ENCODE assay signal across 8 mouse cellular contexts in genomic region chr4:77259250-77259971, GRCm38 (mm10).
A peak's percentile ranks its signal among the peaks of the same experiment; 100 is the strongest.
DNase-seq lines count a peak whose midpoint lies in the region; ATAC-seq and TF ChIP-seq lines count a peak whose summit lies in the region.

No protein-coding gene starts in this region.

- no peak overlapping the region for H3K4me2 ChIP-seq in limb, embryonic 14.5 days (replicated peaks; ENCODE audit: low read depth, low read length, severe bottlenecking)

- no peak overlapping the region for H3K27ac ChIP-seq in layer of hippocampus, adult 2 months
- no peak overlapping the region for H3K27ac ChIP-seq in limb, embryonic 14.5 days (replicated peaks; ENCODE audit: low read depth, low read length)

- WGBS in limb, embryonic 14.5 days, result 24% methylated on average over 8 of the region's 8 CpGs

- H3K27me3 ChIP-seq in limb, embryonic 14.5 days (ENCODE audit: control insufficient read depth, insufficient read depth, low read length), result no peaks in the 10 kb centered on the region

- no peak overlapping the region for H3K9ac ChIP-seq in limb, embryonic 14.5 days (ENCODE audit: low read depth, low read length, severe bottlenecking)

- no peaks in the 10 kb centered on the region for H3K36me3 ChIP-seq in limb, embryonic 14.5 days (ENCODE audit: control insufficient read depth, insufficient read depth, low read length)

- no peaks in the 10 kb centered on the region for H3K9me3 ChIP-seq in limb, embryonic 14.5 days (ENCODE audit: control insufficient read depth, low read length)

- TF ChIP-seq POLR2A in limb, embryonic 14.5 days (IDR thresholded peaks at IDR 0.05; ENCODE audit: borderline replicate concordance, extremely low read depth, insufficient read depth, insufficient read length), result no peak

- peak; percentile 6 to 8 for DNase-seq in cerebellum, postnatal 14 days
- no peak for DNase-seq in cerebellum, adult 11-12 months
- DNase-seq in layer of hippocampus, adult 2 months (ENCODE audit: low spot score in 2 of 2), result no peak
- no peak for DNase-seq in layer of hippocampus, adult 9-10 months (ENCODE audit: low spot score)
- peak; percentile 52 for DNase-seq in brain, embryonic 18.5 days (ENCODE audit: low read depth, low spot score)
- DNase-seq in limb, embryonic 14.5 days (ENCODE audit: low spot score), result peak; percentile 93
- no peak for DNase-seq in thymus, postnatal 36 days

- H3K4me1 ChIP-seq in limb, embryonic 14.5 days (ENCODE audit: control insufficient read depth, insufficient read depth, low read length), result peaks cover 6% of the 10 kb centered on the region; the same call in 1 of the 2 replicates

- ATAC-seq in limb, embryonic 14.5 days (ENCODE audit: low FRiP score, low read depth), result peak; percentile 84
- ATAC-seq in megakaryocyte progenitor cell, adult 5-6 weeks (replicated peaks; ENCODE audit: poor library complexity), result no peak

- H3K4me3 ChIP-seq in layer of hippocampus, adult 2 months, result peak overlapping the region; percentile 13; the same call in 1 of the 2 replicates
- no peak overlapping the region for H3K4me3 ChIP-seq in limb, embryonic 14.5 days (replicated peaks; ENCODE audit: low read length)

- TF ChIP-seq CTCF in layer of hippocampus, adult 2 months (conservative IDR thresholded peaks at IDR 0.05), result no peak

Comparison
In these comparisons a context has a peak if more than half of its experiments do, and no peak if none do; other contexts are left out.
1. DNase-seq: peak in cerebellum, postnatal 14 days (2 of 2), brain, embryonic 18.5 days (single experiment) and limb, embryonic 14.5 days (single experiment); none in cerebellum, adult 11-12 months (single experiment), layer of hippocampus, adult 2 months (0 of 2), layer of hippocampus, adult 9-10 months (single experiment) and thymus, postnatal 36 days (0 of 2).